Mouse (Mus musculus) midbrain, embryonic 13.5 days (tissue): Measurements from ENCODE around the gene Tns1. TPM values are rescaled to one million over a fixed set of nuclear protein-coding genes. Genes with fewer than 3 reads are reported as not detected.
A peak's percentile ranks its signal among the peaks of the same experiment; 100 is the strongest.

Experiments
- ATAC-seq: fragments of 200-750 bp; cut with Nextera tagmentation; 2 replicates; pipeline ENCODE4 v1.8.0; 2017; ENCODE audit warnings: mild to moderate bottlenecking, moderate TSS enrichment, moderate library complexity
- H3K27ac ChIP-seq: fragments of 300-500 bp; sonication (generic); 2 replicates; pipeline ENCODE4 v1.5.1; 2015; ENCODE audit warnings: inconsistent platforms, mild to moderate bottlenecking, moderate library complexity
- H3K27me3 ChIP-seq: fragments of 300-500 bp; sonication (generic); 2 replicates; pipeline ENCODE4 v1.6.1; 2015; ENCODE audit warnings: mild to moderate bottlenecking, inconsistent platforms
- H3K36me3 ChIP-seq: fragments of 300-500 bp; sonication (generic); 2 replicates; pipeline ENCODE4 v1.6.1; 2015; ENCODE audit warnings: mild to moderate bottlenecking, inconsistent platforms
- H3K4me1 ChIP-seq: fragments of 300-500 bp; sonication (generic); replicated peaks from 2 replicates; pipeline ENCODE4 v1.6.1; 2015; ENCODE audit warnings: inconsistent platforms
- H3K4me2 ChIP-seq: fragments of 300-500 bp; sonication (generic); replicated peaks from 2 replicates; pipeline ENCODE4 v1.6.1; 2015; ENCODE audit warnings: moderate library complexity, mild to moderate bottlenecking, inconsistent platforms
- H3K4me3 ChIP-seq: fragments of 300-500 bp; sonication (generic); replicated peaks from 2 replicates; pipeline ENCODE4 v1.5.1; 2015; ENCODE audit warnings: mild to moderate bottlenecking, inconsistent platforms
- H3K9ac ChIP-seq: fragments of 300-500 bp; sonication (generic); replicated peaks from 2 replicates; pipeline ENCODE4 v1.6.1; 2015; ENCODE audit warnings: mild to moderate bottlenecking, inconsistent platforms
- H3K9me3 ChIP-seq: fragments of 300-500 bp; sonication (generic); 2 replicates; pipeline ENCODE4 v1.6.1; 2016; ENCODE audit warnings: mild to moderate bottlenecking, inconsistent platforms
- WGBS: fragments of 180-500 bp; shearing (Covaris S2); methylation state at CpG from one replicate; pipeline ENCODE4 v1.1.7; 2015; 5-methylcytosine and 5-hydroxymethylcytosine counted together
- polyA plus RNA-seq: library from polyadenylated mRNA; unstranded; fragments of >200 nt; fragmentation: Nextera tagmentation; extraction: Ambion mirVana; gene quantifications from 2 replicates; pipeline ENCODE4 v1.2.1, GENCODE M21; 2015

The Tns1 gene
- polyA plus RNA-seq, 1 experiment from 2014 or later: 13.2 TPM

GRCm38 (mm10) chr1:73986268-73987045, 137.8 kb downstream of the Tns1 start:
- Histone ChIP-seq H3K4me1 (no peaks in the 10 kb centered on the region), H3K9me3 (no peaks in the 10 kb centered on the region), H3K36me3 (no peaks in the 10 kb centered on the region), H3K9ac (no peak overlapping the region), H3K4me2 (no peak overlapping the region), H3K27ac (no peak overlapping the region), H3K27me3 (no peaks in the 10 kb centered on the region), H3K4me3 (no peak overlapping the region)
- 41% methylated on average over 6 of the region's 6 CpGs for WGBS
- ATAC-seq: no peak; the same call in 1 of the 2 replicates

DNA sequence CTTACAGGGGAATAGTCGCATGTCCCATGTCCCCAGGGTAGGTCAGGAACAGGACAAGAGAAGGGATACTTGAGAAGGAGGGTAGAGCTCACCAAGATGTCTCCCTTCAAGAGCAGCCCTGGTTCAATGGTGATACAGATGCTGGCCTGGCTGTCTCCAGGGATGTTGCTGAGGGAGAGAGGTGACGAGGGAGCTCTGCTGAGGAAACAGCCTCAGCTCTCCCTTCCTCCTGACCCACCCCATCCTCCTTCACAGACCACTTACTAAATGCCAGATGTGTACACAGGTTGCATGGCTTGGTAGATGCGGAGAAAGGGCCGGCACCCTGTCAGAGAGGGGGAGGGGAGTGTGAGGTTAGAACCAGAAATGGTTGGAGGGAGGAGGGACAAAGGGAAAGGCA, 138.6 kb downstream of the Tns1 start:
- Histone ChIP-seq H3K36me3 (no peaks in the 10 kb centered on the region), H3K27me3 (no peaks in the 10 kb centered on the region), H3K4me2 (no peak overlapping the region), H3K27ac (no peak overlapping the region), H3K4me1 (no peaks in the 10 kb centered on the region), H3K4me3 (no peak overlapping the region), H3K9ac (no peak overlapping the region), H3K9me3 (no peaks in the 10 kb centered on the region)
- WGBS: 91% methylated on average over 4 of the region's 4 CpGs
- no peak for ATAC-seq

- Histone ChIP-seq H3K4me1 (0 out of 2 replicates have a peak, but pooled peaks cover 3% of the 10 kb centered on the region), H3K9me3 (no peaks in the 10 kb centered on the region), H3K27me3 (no peaks in the 10 kb centered on the region), H3K4me2 (no peak overlapping the region), H3K4me3 (no peak overlapping the region), H3K27ac (no peak overlapping the region), H3K36me3 (no peaks in the 10 kb centered on the region; the same call in 1 of the 2 replicates), H3K9ac (no peak overlapping the region)
- peak; percentile 71; the same call in 1 of the 2 replicates for ATAC-seq
- WGBS: 56% methylated on average over 3 of the region's 3 CpGs
Measured at GRCm38 (mm10) chr1:73979214-73979613, 145.0 kb downstream of the Tns1 start.

GRCm38 (mm10) chr1:73978576-73978975, 145.7 kb downstream of the Tns1 start:
- H3K36me3 ChIP-seq: no peaks in the 10 kb centered on the region; the same call in 1 of the 2 replicates
- H3K27me3 ChIP-seq: no peaks in the 10 kb centered on the region
- H3K9ac ChIP-seq: no peak overlapping the region
- no peak overlapping the region for H3K4me2 ChIP-seq
- H3K9me3 ChIP-seq: no peaks in the 10 kb centered on the region
- H3K4me3 ChIP-seq: no peak overlapping the region
- H3K4me1 ChIP-seq: 0 out of 2 replicates have a peak, but pooled peaks cover 3% of the 10 kb centered on the region
- H3K27ac ChIP-seq: no peak overlapping the region
- ATAC-seq: no peak
- WGBS: 91% methylated on average over 1 of the region's 1 CpGs

DNA sequence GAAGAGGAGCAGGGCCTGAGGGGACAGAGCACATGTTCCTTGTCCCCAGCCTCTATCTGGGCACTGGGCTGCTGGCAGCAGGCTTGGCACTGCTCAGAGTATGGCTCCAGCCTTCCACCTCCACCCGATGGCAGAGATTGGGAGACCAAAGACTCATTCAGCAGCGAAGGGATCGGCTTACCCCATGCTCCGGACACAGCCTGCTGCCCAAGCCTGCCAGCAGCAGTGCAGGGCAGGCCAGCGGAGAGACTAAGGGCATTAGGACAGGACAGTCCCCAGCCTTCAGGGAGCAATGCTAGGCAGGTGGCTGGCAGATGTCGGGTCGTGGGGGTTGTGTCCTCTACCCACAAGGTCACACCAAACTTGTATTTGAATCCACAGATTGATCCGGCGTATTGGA, 150.3 kb downstream of the Tns1 start:
- Histone ChIP-seq H3K4me2 (no peak overlapping the region), H3K36me3 (no peaks in the 10 kb centered on the region; the same call in 1 of the 2 replicates), H3K9ac (no peak overlapping the region), H3K4me1 (peaks cover 11% of the 10 kb centered on the region), H3K9me3 (no peaks in the 10 kb centered on the region), H3K27ac (no peak overlapping the region), H3K27me3 (0 out of 2 replicates have a peak, but pooled peaks cover 5% of the 10 kb centered on the region), H3K4me3 (no peak overlapping the region)
- WGBS: 73% methylated on average over 9 of the region's 9 CpGs
- ATAC-seq: no peak

GRCm38 (mm10) chr1:73972726-73973125, 151.5 kb downstream of the Tns1 start:
- no peak overlapping the region for H3K27ac ChIP-seq
- no peak overlapping the region for H3K4me2 ChIP-seq

DNA sequence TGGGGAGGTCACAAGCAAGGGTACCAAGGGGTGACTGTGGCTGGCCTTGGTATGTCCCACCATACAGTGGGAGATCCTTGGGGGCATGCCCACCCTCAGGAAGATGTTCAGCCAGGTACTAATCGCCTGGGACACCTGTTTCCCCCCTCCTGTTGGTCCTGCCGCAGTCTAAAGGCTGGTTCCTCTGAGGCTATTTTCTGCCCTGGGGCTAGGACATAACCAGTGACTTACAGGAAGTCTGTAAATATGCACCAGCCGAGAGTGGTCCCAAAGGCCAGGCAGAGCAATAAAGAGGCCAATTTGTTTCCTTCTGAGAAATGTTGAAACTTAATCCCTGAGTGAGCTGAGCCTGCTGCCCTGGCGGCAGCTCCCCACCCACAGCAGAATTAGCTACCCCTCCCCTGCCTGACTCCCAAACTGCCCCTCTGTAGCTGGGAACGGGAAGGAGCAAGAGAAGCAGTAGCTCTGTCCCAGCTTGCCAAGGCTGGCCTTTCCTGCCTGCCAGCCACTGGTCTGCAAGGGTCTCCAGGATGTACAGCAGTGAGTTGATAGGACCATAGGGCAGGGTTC, 154.0 kb downstream of the Tns1 start:
- Histone ChIP-seq H3K36me3 (no peaks in the 10 kb centered on the region), H3K9ac (no peak overlapping the region), H3K9me3 (no peaks in the 10 kb centered on the region), H3K27me3 (0 out of 2 replicates have a peak, but pooled peaks cover 5% of the 10 kb centered on the region), H3K4me3 (no peak overlapping the region), H3K4me1 (peaks cover 23% of the 10 kb centered on the region), H3K27ac (peak overlapping the region; percentile 39; the same call in 1 of the 2 replicates), H3K4me2 (no peak overlapping the region)
- WGBS: 34% methylated on average over 5 of the region's 5 CpGs
- no peak for ATAC-seq

More at GRCm38 (mm10) chr1:73972726-73973125, 151.5 kb downstream of the Tns1 start:
- no peak for ATAC-seq
- H3K9ac ChIP-seq: no peak overlapping the region
- no peaks in the 10 kb centered on the region for H3K9me3 ChIP-seq
- peaks cover 23% of the 10 kb centered on the region for H3K4me1 ChIP-seq
- 0 out of 2 replicates have a peak, but pooled peaks cover 5% of the 10 kb centered on the region for H3K27me3 ChIP-seq
- WGBS: 56% methylated on average over 5 of the region's 5 CpGs
- H3K4me3 ChIP-seq: no peak overlapping the region
- H3K36me3 ChIP-seq: no peaks in the 10 kb centered on the region; the same call in 1 of the 2 replicates

- H3K4me3 ChIP-seq: no peak overlapping the region
- H3K4me2 ChIP-seq: no peak overlapping the region
- no peaks in the 10 kb centered on the region for H3K9me3 ChIP-seq
- H3K9ac ChIP-seq: no peak overlapping the region
- peak; percentile 61 for ATAC-seq
- no peaks in the 10 kb centered on the region for H3K36me3 ChIP-seq
- peaks cover 26% of the 10 kb centered on the region for H3K4me1 ChIP-seq
- H3K27ac ChIP-seq: 0 out of 2 replicates have a peak overlapping the region, but pooled peaks have one; percentile 19
- 11% methylated on average over 13 of the region's 13 CpGs for WGBS
- H3K27me3 ChIP-seq: 0 out of 2 replicates have a peak, but pooled peaks cover 5% of the 10 kb centered on the region
Measured at GRCm38 (mm10) chr1:73968712-73969511, 155.3 kb downstream of the Tns1 start.

- 74% methylated on average over 12 of the region's 12 CpGs for WGBS
- Histone ChIP-seq H3K36me3 (no peaks in the 10 kb centered on the region), H3K4me1 (peaks cover 44% of the 10 kb centered on the region), H3K4me3 (no peak overlapping the region), H3K9ac (no peak overlapping the region), H3K4me2 (no peak overlapping the region), H3K27me3 (0 out of 2 replicates have a peak, but pooled peaks cover 5% of the 10 kb centered on the region), H3K27ac (no peak overlapping the region), H3K9me3 (no peaks in the 10 kb centered on the region)
- ATAC-seq: no peak
Measured at GRCm38 (mm10) chr1:73966411-73967238, 157.6 kb downstream of the Tns1 start.

GRCm38 (mm10) chr1:73964151-73964743, 160.0 kb downstream of the Tns1 start:
- no peak for ATAC-seq
- Histone ChIP-seq H3K4me3 (no peak overlapping the region), H3K9ac (no peak overlapping the region), H3K4me2 (no peak overlapping the region), H3K27me3 (no peaks in the 10 kb centered on the region), H3K9me3 (no peaks in the 10 kb centered on the region), H3K36me3 (no peaks in the 10 kb centered on the region), H3K27ac (no peak overlapping the region), H3K4me1 (peaks cover 36% of the 10 kb centered on the region)
- WGBS: 82% methylated on average over 5 of the region's 5 CpGs

DNA sequence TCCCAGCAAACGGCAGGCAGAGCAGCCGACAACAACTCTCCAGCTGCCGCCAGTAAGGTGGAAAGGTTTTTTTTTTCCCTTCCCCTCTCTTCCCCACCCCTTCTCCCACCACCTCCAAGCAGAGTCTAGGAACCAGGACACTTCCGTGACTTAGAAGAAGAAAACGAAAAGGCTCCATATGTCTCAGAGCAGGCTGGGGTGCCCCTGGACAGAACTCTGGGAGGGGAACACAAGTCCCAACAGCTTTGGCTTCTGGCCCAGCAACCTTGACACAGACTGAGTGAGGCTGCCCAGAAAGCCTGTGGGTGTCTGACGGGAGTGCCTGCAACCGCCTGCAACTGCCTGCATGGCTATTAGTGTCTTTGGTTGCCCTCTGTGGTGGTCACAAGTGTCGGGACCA, 160.6 kb downstream of the Tns1 start:
- no peak overlapping the region for H3K4me2 ChIP-seq
- WGBS: 43% methylated on average over 8 of the region's 8 CpGs
- H3K27me3 ChIP-seq: no peaks in the 10 kb centered on the region
- no peak for ATAC-seq
- no peaks in the 10 kb centered on the region for H3K36me3 ChIP-seq
- H3K4me3 ChIP-seq: no peak overlapping the region
- H3K9me3 ChIP-seq: no peaks in the 10 kb centered on the region
- peaks cover 30% of the 10 kb centered on the region for H3K4me1 ChIP-seq
- H3K9ac ChIP-seq: no peak overlapping the region
- peak overlapping the region; percentile 67; the same call in 1 of the 2 replicates for H3K27ac ChIP-seq
